ENCODE assay signal across 8 mouse cellular contexts in genomic region chr14:55788256-55789050, GRCm38 (mm10). TPM values are rescaled to one million over a fixed set of nuclear protein-coding genes. Genes with fewer than 3 reads are reported as not detected.
A peak's percentile ranks its signal among the peaks of the same experiment; 100 is the strongest.
DNase-seq lines count a peak whose midpoint lies in the region; ATAC-seq and TF ChIP-seq lines count a peak whose summit lies in the region.

Gene Ripk3, minus strand, starts transcription at chr14:55788865.

- H3K27ac ChIP-seq in left cerebral cortex, adult 2 months, result no peak within 1 kb of the TSS
- no peak within 1 kb of the TSS for H3K27ac ChIP-seq in embryonic facial prominence, embryonic 14.5 days (replicated peaks; ENCODE audit: low read depth, low read length)
- no peak within 1 kb of the TSS for H3K27ac ChIP-seq in limb, embryonic 12.5 days
- H3K27ac ChIP-seq in midbrain, embryonic 10.5 days (replicated peaks), result no peak within 1 kb of the TSS; the same call in 1 of the 2 replicates

- H3K4me3 ChIP-seq in left cerebral cortex, adult 2 months, result 0 out of 2 replicates have a peak within 1 kb of the TSS, but pooled peaks have one; percentile 11
- peak within 1 kb of the TSS; percentile 48 for H3K4me3 ChIP-seq in embryonic facial prominence, embryonic 14.5 days (ENCODE audit: low read depth, low read length)
- peak within 1 kb of the TSS; percentile 46 for H3K4me3 ChIP-seq in limb, embryonic 12.5 days (replicated peaks)
- peak within 1 kb of the TSS; percentile 48 for H3K4me3 ChIP-seq in midbrain, embryonic 10.5 days

- intact Hi-C loops in left cerebral cortex, adult 2 months (cut with DNase I), result no loop called here
- intact Hi-C loops in heart, postnatal 36 days (cut with DNase I), result no loop called here

- TF ChIP-seq CTCF in left cerebral cortex, adult 2 months (IDR thresholded peaks at IDR 0.05), result no peak

- DNase-seq in left cerebral cortex, adult 2 months (ENCODE audit: extremely low spot score in 1 of 2, low spot score in 2 of 2), result no peak
- DNase-seq in left cerebral cortex, adult 18-20 months (ENCODE audit: low spot score in 2 of 2), result no peak
- peak; percentile 66 for DNase-seq in embryonic facial prominence, embryonic 14.5 days (ENCODE audit: low spot score)
- peak; percentile 48 to 60 for DNase-seq in heart, postnatal 36 days
- peak; percentile 29 for DNase-seq in midbrain, embryonic 10.5 days (ENCODE audit: low spot score)
- DNase-seq in testis, postnatal 14 days (ENCODE audit: low spot score), result peak; percentile 19
- no peak for DNase-seq in cerebellum, adult 18-20 months

- H3K4me1 ChIP-seq in embryonic facial prominence, embryonic 14.5 days (ENCODE audit: control insufficient read depth, insufficient read depth, low read length), result peaks cover 7% of the 10 kb centered on the region
- H3K4me1 ChIP-seq in limb, embryonic 12.5 days (replicated peaks), result peaks cover 17% of the 10 kb centered on the region
- H3K4me1 ChIP-seq in midbrain, embryonic 10.5 days, result peaks cover 17% of the 10 kb centered on the region

- ATAC-seq in embryonic facial prominence, embryonic 14.5 days (ENCODE audit: low read depth), result no peak
- ATAC-seq in limb, embryonic 12.5 days (ENCODE audit: insufficient number of reproducible peaks, insufficient read depth, low FRiP score, low TSS enrichment, low read depth), result no peak

- H3K27me3 ChIP-seq in embryonic facial prominence, embryonic 14.5 days (replicated peaks; ENCODE audit: control insufficient read depth, insufficient read depth, low read length), result peaks cover 5% of the 10 kb centered on the region; the same call in 1 of the 2 replicates
- peaks cover 67% of the 10 kb centered on the region for H3K27me3 ChIP-seq in limb, embryonic 12.5 days
- H3K27me3 ChIP-seq in midbrain, embryonic 10.5 days (ENCODE audit: low read depth, poor library complexity, severe bottlenecking), result peaks cover 75% of the 10 kb centered on the region

- H3K36me3 ChIP-seq in embryonic facial prominence, embryonic 14.5 days (ENCODE audit: control insufficient read depth, insufficient read depth, low read length), result no peaks in the 10 kb centered on the region
- 0 out of 2 replicates have a peak, but pooled peaks cover 5% of the 10 kb centered on the region for H3K36me3 ChIP-seq in limb, embryonic 12.5 days
- no peaks in the 10 kb centered on the region for H3K36me3 ChIP-seq in midbrain, embryonic 10.5 days

- H3K9me3 ChIP-seq in embryonic facial prominence, embryonic 14.5 days (ENCODE audit: control insufficient read depth, low read length), result no peaks in the 10 kb centered on the region
- no peaks in the 10 kb centered on the region for H3K9me3 ChIP-seq in limb, embryonic 12.5 days
- no peaks in the 10 kb centered on the region for H3K9me3 ChIP-seq in midbrain, embryonic 10.5 days (replicated peaks)

- WGBS in embryonic facial prominence, embryonic 14.5 days, result 4% methylated on average over 40 of the region's 40 CpGs
- WGBS in limb, embryonic 12.5 days, result 6% methylated on average over 40 of the region's 40 CpGs
- 5% methylated on average over 40 of the region's 40 CpGs for WGBS in midbrain, embryonic 10.5 days

- H3K4me2 ChIP-seq in embryonic facial prominence, embryonic 14.5 days (ENCODE audit: low read depth, low read length), result peak within 1 kb of the TSS; percentile 72
- H3K4me2 ChIP-seq in limb, embryonic 12.5 days, result peak within 1 kb of the TSS; percentile 76

- peak within 1 kb of the TSS; percentile 36 for H3K9ac ChIP-seq in embryonic facial prominence, embryonic 14.5 days (ENCODE audit: low read depth, low read length)
- H3K9ac ChIP-seq in limb, embryonic 12.5 days (replicated peaks), result peak within 1 kb of the TSS; percentile 61

RNA-seq across cellular contexts. Expression of gene Ripk3, which starts in this region (rescaled TPM):
- 1 to 10 TPM; 1.2 to 1.3 TPM for total RNA-seq in left cerebral cortex, adult 2 months (2021)
- 1 to 10 TPM in 1 of 2 experiments, under 1 TPM in 1; 0.44 to 1.7 TPM for total RNA-seq in left cerebral cortex, adult 18-20 months (2021)
- polyA plus RNA-seq in embryonic facial prominence, embryonic 14.5 days (2014; fragmentation: Nextera tagmentation; extraction: Ambion mirVana), result 32.0 and 35.3 TPM in 2 replicates
- total RNA-seq in heart, postnatal 36 days (2021), result 1 to 10 TPM; 3.0 to 5.1 TPM
- 25.2 and 36.4 TPM in 2 replicates for polyA plus RNA-seq in limb, embryonic 12.5 days (2016; fragmentation: Nextera tagmentation; extraction: Ambion mirVana)
- 6.9 and 7.1 TPM in 2 replicates for polyA plus RNA-seq in midbrain, embryonic 10.5 days (2016; fragmentation: Nextera tagmentation; extraction: Ambion mirVana)

Comparison
In these comparisons a context has a peak if more than half of its experiments do, and no peak if none do; other contexts are left out.
1. DNase-seq: peak in embryonic facial prominence, embryonic 14.5 days (single experiment), heart, postnatal 36 days (2 of 2), midbrain, embryonic 10.5 days (single experiment) and testis, postnatal 14 days (single experiment); none in left cerebral cortex, adult 2 months (0 of 2), left cerebral cortex, adult 18-20 months (0 of 2) and cerebellum, adult 18-20 months (0 of 2).
2. Peak in every context shown above with its lines, with median percentiles within 50 percentile points of each other: H3K4me3 ChIP-seq.